Mouse (Mus musculus): ENCODE results near the gene Gtsf1l.
"Not testable (repeated sequence)": the region's sequence is repeated elsewhere in the genome, so short reads cannot be mapped to it uniquely, and the experiment has no call there.

Gtsf1l gene

DNA sequence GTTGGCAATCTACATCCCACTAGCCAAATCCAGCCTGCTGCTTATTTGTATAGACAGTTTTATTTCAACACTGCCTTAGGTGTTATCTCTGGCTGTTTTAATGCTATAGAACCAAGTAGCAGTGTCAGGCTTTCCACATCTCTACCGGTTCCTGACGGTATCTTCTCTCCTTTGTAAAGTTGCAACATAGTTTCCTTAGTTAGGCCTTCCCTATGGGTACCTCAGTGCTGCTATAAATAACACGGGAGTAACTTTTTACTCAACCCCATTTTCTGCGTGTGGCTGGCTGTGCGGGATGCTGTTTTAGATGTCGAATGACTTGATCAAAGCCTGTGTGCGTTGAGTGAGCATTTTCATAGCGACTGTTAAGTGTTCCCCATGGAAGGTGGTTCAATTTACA lies 1.1 kb downstream of the Gtsf1l start:
- DNase-seq (ENCODE audit: inconsistent ontology term) = no peak

DNA sequence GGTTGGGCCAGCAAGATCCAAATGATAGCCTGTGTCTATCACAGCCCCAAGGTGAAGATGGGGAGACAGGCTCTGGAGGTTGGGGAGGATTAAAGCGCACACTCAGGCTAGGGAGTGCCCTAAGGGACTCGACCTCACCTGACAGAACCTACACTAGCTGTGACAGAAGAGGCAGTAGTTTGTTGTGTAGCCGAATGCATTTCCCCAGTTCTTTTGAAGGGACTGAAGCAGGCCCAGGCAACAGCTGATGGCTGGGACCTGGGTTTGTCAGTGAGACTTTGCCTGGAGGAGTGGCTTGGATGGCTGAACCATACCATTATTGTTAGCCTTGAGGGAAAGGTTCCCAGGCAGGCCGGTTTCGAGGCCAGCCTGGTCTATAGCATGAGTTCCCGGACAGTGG lies 2.6 kb downstream of the Gtsf1l start:
- no peak for DNase-seq (ENCODE audit: inconsistent ontology term)

DNA sequence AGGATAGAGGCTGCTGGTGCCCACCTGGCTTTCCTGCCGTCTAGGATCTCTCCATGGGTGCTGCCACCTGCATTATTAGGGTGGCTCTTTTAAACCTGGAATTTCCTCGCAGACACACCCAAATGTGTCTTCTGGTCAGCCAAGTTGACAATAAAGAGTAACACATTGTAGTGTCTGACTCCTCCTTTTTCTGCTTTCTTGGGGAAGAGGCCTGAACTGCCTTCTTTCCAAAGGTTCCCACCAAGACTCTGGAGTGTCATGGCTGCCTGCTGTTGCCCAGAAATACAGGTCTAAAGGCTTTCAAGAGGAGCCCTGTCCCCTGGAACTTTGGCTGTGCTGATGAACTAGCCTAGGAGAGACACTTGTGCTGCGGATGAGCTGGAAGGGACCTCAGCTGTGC lies 3.1 kb downstream of the Gtsf1l start:
- no peak for DNase-seq (ENCODE audit: inconsistent ontology term)

DNA sequence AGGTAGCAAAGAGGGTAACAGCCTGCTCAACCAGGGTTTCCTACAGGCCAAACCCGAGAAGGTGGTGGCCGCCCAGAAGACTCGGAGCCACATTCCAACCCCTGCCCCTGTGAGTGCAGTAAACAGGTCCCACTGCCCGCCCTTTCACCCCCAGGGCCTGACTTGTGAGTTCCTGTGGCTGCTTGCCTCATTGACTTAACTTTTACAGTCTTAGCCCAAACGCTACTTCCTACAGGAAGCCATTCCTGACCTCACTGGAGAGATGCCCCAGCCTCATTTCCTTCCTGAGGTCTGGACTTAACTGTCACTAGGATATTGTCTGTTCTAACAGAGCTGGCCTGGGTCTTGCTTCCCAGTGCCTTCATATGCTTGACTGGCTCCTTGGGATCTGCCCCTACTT lies 5.1 kb downstream of the Gtsf1l start:
- no peak for DNase-seq (ENCODE audit: inconsistent ontology term)

DNA sequence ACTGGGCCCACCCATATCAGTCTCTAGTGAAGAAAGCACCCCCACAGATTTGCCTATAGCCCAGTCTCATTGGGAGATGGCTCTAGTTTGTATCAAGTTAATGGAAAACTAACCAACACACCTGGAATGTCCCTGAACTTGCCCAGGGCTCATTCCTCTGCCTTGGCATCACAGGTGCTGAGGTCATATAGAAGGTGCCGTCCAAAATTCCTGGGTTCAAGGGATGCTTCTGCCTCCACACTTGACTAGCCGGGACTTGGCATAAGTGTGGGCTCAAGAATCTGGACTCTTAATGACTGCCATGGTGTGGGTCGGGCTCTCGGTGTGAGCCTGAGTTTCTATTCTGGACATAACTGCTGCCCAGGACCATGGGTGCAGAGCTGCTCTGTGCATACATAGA lies 8.6 kb downstream of the Gtsf1l start:
- DNase-seq (ENCODE audit: inconsistent ontology term) = no peak

DNA sequence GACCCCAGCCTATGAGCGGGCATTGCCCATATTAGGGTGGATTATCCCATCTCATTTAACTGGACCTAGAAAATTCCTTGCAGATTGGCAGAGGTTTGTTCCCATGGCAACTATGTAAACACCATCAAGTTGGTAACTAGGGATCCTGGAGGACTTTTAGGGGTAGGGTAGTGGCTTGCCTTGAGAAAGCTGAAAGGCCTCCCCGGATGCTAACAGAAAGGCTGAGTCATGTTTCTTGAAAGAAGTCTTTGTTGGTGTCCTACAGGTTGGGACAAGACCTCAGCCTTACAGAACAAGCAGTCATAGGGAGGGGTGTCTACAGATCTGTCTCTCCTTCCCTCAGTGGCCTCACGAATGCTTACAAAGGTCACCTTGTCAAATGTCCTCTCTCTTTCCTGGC lies 12.4 kb downstream of the Gtsf1l start:
- DNase-seq (ENCODE audit: inconsistent ontology term) = no peak

DNA sequence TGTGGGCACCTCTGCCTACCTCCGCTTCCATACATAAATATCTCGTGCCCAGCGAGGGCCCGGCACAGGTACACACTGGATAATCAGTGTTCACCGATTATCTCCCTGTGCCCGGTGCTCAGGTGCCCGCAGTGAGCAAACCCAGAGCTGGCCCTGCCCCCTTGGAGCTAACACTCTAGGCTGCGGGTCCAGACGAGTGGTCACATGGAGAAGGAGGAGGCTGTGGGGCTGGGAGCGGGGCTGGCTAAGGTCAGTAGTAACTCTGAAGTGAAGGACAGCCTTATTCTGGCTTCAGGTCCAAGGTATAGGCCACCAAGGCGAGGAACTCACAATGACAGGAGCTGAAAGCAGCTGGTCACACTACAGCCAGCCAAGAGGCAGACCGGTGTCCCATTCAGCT lies 12.8 kb downstream of the Gtsf1l start:
- no peak for DNase-seq (ENCODE audit: inconsistent ontology term)

DNA sequence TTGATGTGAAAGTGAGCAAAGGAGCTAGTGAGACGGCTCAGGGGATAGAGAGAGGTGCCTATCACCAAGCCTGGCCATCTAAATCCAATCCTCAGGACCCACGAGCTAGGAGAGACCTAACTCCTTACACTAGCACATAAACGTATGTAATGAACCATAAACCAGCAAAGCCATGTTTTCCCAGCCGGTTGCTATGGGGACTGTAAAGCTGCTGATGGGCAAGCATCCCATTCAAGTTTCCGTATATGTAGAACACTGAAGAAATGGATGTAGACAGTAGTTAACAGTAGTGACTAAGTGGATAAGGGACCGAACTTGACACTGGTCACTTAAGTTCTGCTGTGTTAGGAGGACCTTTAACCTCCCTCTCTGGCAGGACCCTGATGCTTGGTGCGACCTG lies 13.6 kb downstream of the Gtsf1l start:
- no peak for DNase-seq (ENCODE audit: inconsistent ontology term)

DNA sequence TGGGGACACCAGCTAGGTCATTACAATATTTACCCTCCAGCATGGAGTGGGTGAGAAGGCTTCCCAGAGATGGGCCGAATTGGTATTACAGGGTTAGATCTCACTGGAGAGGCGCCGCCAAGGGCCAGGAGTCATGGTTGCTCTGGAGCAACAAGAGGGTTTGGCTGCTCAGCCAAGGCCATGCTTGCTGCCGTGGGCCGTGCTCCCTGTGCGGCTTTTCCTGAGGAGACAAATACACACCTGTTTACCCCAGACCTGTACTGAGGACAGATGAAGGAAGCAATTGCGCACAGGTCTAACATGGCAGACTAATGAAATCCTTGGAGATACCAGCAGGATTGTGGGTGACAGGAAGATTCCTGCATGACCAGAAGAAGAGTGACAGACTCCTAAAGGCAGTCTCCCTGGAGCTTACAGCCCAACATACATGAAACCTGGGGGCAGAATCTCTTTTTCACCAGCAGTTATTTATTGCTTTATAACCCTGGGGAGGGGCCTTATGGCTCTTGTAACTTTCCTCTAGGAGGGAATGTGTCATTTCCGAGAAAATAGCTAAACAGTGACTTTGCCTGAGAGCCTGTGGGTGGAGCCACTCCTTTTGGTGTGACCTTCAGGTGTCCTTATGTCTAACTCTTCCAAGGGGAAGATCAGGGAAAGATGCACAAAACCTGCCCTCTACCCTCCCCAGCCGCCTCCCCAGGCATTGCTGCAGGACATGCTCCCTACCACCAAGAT lies 14.5 kb downstream of the Gtsf1l start:
- no peak for DNase-seq (ENCODE audit: inconsistent ontology term)

DNA sequence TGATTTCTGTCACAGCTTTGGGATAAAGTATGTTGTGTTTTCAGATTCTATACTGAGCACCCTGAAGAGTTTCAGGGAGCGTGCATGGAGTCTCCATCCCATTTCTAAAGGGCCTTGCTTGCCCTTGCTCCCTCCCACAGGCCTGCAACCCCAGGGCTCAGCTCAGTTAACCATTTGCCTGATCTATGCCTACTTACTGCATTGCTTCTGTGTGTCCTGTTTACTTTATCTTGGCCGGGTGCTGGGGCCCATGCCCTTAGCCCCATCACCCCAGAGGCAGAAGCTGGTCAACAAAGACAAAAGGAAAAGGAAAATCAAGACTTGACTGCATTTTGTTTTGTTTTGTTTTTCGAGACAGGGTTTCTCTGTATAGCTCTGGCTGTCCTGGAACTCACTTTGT lies 16.1 kb downstream of the Gtsf1l start:
- no peak for DNase-seq (ENCODE audit: inconsistent ontology term)

DNA sequence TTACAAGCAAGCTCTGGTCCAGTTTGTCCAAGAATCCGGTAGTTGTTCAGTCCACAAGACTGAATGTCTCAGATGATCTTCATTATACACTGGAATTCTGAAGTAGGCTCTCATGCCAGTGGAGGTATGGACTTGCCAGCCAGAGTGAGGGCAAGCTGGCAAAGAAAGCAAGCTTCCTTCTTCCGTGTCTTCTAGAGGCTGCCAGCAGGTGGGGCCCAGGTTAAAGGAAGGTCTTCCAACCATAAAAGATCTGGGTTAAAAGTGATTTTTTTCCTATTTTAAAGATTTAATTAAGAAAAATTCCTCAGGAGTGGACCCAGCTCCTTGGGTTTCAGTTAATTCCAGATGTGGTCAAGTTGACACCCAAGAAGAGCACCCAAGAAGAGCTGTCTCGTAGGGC lies 17.4 kb downstream of the Gtsf1l start:
- DNase-seq (ENCODE audit: inconsistent ontology term) = no peak

DNA sequence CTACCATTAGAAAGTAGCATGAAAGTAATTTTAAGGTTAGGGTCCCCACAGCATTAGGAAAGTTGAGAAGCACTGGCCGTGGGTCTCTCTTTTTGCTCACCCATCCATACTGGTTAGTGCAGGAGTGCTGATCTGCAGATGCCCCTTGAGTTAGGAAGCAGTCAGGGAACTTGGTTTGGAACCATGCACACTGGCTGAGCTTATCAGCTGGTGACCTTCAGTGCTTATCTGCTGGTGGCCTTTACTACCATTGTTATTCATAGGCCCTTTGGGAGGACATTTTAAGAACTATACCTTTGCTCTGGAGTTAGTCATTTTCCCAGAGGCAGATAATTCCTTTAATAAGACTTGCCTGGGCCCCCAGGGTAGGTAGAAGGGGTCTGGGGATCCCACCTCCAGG lies 20.4 kb downstream of the Gtsf1l start:
- no peak for DNase-seq (ENCODE audit: inconsistent ontology term)

DNA sequence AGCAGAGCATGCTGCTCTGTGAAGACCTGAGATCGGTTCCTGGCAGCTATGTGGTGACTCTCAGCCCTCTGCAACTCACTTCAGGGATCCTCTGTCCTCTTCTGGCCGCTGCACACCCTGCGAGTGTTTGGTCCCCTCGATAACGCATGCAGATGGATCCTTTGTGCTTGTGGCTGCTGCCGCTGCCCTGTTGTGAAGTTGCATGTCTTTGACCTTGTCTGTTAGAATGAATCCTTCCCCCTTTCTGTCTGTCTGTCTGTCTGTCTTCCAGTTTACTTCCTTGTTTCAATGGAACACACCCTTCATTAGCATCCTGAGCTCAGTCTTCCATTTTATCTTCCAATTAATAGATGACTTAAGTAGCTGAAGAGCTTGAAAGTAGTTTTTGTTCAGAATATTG lies 21.3 kb downstream of the Gtsf1l start:
- no peak for DNase-seq (ENCODE audit: inconsistent ontology term)

DNA sequence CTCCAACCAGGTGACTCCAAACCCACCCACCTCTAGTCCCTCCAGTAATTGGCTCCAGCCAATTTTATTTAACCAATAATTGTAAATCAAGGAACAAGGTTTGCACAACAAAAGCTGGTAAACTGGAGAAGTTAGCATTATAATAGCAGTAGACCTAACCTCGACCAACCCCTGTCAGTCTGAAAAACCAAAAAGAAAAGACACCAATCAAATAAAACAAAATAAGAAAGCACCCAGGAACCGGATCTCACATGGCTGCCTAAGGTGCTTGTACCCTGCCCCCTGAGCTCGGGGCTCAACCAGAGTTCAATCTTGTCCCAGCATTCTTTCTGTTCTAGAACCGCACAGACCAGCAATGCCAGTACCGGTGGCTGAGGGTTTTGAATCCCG lies 25.5 kb downstream of the Gtsf1l start:
- DNase-seq (ENCODE audit: inconsistent ontology term) = no peak

DNA sequence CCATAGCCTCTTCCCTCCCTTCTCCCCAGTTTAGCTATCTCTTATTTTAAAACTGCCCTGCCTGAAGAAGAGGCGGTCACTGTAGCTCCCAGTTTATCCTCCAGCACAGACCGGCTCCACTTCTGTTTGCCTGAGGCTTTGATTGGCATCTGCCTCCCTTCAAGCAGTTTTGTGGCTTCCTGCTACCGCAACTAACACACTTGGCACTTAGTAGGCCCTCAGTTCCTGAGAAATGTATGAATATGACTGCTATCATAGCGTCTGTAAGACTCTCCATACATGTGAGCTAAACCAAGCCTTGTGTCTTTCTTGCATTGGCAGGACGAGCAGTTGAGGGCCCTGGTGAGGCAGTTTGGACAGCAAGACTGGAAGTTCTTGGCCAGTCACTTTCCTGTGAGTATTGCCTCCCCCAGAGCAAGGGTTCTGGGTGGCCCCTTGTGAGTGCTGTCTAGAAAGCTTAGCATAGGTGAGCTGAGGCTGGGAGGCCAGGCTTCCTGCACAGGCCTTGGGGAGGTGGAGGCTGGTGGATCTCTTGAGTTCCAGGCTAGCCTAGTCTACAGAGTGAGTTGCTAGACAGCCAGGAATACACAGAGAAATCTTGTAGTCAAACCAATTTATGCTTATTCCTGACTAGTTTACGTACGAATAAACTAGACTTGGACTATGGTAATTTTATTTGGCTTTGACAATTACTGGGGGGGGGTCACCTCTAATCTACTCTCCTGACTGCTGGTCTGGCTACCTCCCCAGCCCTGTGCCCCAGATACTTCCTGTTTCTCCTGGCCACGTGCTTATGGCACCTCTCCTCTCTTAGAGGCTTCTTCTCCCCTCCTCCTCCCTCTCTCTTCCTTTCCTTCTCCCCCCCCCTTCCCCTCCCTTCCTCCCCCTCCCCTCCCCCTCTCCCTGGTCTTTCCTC lies 26.2 kb downstream of the Gtsf1l start:
- DNase-seq (ENCODE audit: inconsistent ontology term) = no peak

DNA sequence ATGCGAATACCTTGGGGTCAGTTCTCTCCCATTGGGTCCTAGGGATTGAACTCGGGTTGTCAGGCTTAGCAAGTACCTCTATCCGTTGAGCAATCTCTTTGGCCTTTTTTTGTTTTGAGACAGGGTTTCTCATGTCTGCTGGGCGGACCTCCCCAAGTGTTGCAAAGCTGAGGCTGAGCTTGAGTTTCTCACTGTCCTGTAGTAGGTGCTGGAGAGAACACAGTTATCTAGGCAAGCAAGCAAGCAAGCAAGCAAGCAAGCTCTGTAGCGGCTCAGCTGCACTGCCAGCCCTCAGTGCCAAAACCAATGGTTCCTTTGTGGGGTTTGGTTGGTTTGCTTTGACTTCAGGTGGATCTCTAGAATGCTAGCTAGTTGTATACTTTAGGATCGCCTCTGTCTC lies 27.0 kb downstream of the Gtsf1l start:
- no peak for DNase-seq (ENCODE audit: inconsistent ontology term)

DNA sequence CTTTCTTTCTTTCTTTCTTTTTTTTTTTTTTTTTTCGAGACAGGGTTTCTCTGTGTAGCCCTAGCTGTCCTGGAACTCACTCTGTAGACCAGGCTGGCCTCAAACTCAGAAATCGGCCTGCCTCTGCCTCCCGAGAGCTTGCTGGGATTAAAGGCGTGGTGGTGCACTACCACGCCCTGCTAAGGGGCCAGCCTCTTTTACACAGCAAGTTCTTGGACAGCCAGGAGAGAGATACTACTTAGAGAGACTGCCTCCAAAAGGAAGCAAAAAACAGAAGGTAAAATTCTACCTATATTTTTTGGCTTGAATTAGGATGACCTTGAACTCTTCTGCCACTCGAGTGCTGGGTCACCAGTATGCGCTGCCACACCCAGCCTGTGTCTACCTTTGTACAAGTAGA lies 28.7 kb downstream of the Gtsf1l start:
- DNase-seq (ENCODE audit: inconsistent ontology term) = not testable (repeated sequence)

DNA sequence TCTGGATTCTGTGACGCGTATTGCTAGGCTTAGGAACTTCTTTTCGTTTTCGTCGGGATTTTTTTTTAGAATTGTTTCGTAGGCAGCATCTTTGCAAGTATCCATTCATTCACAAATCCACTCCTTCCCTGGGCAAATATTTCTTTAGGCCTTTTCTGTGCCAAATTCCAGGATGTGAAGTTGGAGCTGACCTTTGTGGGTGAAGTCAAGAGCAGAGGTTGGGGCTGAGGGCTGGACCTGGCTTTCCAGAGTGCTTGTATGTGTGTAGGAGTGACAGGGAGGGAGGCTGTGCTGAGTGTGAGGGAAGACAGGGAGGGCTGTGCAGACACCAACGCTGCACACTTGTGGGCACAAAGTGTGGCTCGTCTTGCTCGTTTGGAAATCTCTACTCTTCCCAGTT lies 31.1 kb downstream of the Gtsf1l start:
- no peak for DNase-seq (ENCODE audit: inconsistent ontology term)

DNA sequence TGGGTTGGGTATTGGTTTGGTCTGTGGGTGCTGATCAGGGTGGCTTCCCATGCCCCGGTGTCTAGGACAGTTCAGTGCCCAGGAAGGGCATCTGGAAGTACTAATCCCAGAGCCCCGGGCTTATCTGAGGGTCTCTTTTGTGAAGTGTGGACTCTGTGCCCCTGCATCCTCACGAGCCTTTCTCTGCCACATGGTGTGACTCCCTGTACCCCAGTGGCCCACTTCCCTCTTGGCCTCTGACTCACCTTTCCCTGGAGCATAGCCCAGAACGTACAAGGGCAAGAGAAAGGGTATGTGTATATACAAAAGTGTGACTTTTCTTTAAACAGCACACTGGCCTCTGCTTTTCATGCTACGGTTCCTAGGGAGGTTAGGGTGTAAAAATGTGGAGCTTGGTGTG lies 31.9 kb downstream of the Gtsf1l start:
- peak; percentile 37 for DNase-seq (ENCODE audit: inconsistent ontology term)

DNA sequence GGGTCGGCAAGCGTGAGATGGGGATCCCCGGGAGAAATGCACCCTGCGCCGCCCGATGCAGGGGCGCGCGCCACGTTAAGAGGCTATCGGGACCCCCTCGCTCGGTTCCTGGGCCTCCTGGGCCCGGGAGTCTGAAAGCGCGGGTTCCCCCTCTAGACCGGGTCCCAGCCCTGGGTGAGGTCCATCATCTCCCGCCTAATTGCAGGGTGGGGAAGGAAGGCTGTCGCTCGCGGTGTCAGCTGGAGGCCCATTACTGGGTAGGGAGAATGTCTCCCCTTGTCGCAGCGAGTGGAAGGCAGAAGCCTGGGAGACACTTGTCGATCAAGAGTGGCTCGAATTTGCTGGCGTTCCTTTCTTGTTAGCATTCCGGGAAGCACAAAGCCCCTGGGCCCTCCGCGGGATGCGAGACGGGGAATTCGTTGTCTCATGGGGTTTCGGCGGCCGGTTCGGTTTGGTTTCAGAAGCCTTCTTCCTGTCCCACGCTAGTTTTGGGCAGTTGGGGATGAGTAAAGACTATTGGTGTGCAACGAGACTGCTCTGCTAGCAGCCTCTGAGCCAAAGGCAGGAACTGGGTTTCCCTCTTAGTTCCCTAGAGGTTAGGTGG lies 32.7 kb downstream of the Gtsf1l start:
- DNase-seq (ENCODE audit: inconsistent ontology term) = peak; percentile 53

DNA sequence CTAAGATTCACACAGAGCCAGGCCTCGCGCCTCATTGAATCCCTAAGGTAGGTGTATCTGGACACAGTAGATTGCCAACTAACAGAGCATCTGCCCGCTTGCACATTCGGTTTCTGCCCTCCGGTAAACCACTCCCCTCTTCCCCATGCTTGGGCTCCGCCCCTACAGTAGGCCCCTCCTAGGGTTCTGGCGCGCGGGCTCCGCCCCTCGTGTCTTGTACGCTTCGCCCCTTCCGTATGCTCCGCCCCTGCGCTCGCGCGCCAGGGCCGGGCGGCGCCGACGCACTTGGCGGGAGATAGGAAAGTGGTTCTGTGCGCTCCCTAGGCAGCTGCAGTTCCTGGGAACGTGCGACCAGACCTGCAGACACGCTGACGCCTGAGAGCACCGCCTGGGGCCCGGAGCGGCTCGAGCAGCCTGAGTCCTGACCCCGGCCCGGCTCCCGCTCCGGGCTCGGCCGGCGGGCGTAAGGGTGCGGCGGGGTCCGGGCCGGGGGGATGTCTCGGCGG lies 33.3 kb downstream of the Gtsf1l start, which contains the start of gene Mybl2:
TSS of gene Mybl2 (plus strand) at position 353 of the 506 bp plus-strand sequence.
- peak; percentile 98 for DNase-seq (ENCODE audit: inconsistent ontology term)

DNA sequence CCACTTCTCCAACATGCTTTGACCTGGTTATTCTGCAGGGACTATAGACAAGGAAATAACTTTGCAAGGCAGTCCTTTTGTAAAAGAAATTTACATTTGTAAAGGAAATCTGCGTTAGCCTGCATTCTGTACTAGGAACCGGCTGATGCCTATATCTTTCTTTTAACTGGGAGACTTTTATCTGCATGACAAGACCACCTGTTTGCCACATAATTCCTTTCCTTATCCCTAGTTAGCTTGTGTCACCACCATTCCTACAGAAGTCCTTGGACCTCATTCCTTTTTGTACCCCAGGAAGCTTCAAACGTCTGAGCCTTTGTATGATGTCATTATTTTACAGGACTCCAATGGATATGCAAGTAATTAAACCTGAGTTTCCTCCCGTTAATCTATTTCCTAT lies 34.8 kb downstream of the Gtsf1l start:
- no peak for DNase-seq (ENCODE audit: inconsistent ontology term)

DNA sequence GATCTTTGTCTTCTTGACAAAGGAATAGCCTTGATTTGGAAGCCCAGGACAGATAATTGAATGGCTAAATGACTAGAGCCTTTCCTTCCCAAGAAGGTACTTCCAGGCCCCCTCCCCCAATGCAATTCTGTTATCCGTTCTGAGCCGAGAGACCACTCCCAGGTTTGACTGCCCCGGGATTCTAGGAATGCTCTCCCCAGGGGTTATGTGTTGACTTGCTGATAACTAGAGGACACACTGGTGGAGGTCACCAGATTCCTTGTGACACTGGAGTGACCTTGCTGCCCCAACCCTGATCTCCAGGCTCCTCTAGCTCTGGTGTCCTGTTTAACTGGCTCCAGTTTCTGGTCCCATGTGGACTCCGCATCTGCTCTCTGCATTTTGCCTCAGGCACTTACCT lies 35.6 kb downstream of the Gtsf1l start:
- DNase-seq (ENCODE audit: inconsistent ontology term) = no peak
